Mouse (Mus musculus) ES-Bruce4 (cell line): ENCODE results near the gene Rprd2.

Experiments used
- CTCF ChIP-seq: IDR thresholded peaks from one replicate; pipeline ENCODE4 v1.8.1; 2011; ENCODE audit warnings: low read depth, low read length
- POLR2A ChIP-seq: IDR thresholded peaks from one replicate; pipeline ENCODE4 v1.8.1; 2011; ENCODE audit warnings: low read length; ENCODE audit not compliant: insufficient read depth

- no peak for TF ChIP-seq POLR2A
- no peak for TF ChIP-seq CTCF
Observed at GRCm38 (mm10) chr3:95798756-95799155, 19.9 kb downstream of the Rprd2 start.
